Mouse (Mus musculus): ENCODE results near the gene Dhrs1. TPM values are rescaled to one million over a fixed set of nuclear protein-coding genes. Genes with fewer than 3 reads are reported as not detected.

The Dhrs1 gene
- 59.2 and 60.8 TPM in 2 replicates for polyA plus RNA-seq (2016; fragmentation: Nextera tagmentation; extraction: Ambion mirVana)

DNA sequence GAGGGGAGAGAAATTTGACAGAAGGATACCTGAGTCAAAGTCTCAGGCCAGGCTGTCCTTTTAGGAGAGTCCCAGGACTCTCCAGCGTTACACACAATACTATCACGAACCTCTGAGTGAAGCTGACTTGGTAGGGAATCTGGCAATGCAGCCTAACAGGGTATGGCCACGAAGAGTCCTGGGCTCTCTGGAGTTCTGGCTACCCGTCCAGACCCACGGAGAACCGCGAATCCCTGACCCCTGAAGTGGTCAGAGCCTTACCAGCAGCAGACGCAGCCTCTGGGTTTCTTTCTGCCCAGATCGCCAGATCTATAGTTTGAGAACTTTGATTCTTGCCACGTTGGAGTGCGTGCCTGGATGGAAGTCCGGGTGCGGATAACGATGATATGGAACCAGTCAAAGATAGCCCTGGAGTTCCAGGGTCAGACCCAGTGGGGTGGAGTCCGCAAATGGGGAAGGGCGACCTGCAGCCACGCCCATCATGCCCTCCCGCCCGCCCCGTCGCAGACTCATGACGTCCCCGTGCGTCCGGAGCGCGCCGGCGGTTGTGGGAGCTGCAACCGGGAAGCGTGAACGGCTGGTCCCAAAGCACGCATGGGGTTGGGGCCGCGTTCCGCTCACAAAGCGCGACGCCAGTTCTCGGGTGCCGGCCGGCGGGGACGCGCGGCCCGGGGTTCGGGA lies at the start of gene Dhrs1, which contains the start of gene Nop9:
TSS of gene Dhrs1 (minus strand) at position 511 of the 681 bp plus-strand sequence.
TSS of gene Nop9 (plus strand) at position 514 of the 681 bp plus-strand sequence.
- ATAC-seq (ENCODE audit: insufficient number of reproducible peaks, low FRiP score): peak; percentile 88
- H3K9ac ChIP-seq: peak within 1 kb of the TSS; percentile 88
- H3K36me3 ChIP-seq: peaks cover 35% of the 10 kb centered on the region
- WGBS: 1% methylated on average over 48 of the region's 48 CpGs
- peak within 1 kb of the TSS; percentile 84 for H3K4me3 ChIP-seq
- H3K4me1 ChIP-seq (replicated peaks): peaks cover 22% of the 10 kb centered on the region
- H3K9me3 ChIP-seq (replicated peaks): no peaks in the 10 kb centered on the region
- H3K4me2 ChIP-seq: peak within 1 kb of the TSS; percentile 99
- peak within 1 kb of the TSS; percentile 20; the same call in 1 of the 2 replicates for H3K27ac ChIP-seq (ENCODE audit: poor library complexity, severe bottlenecking)
- H3K27me3 ChIP-seq (replicated peaks): no peaks in the 10 kb centered on the region

DNA sequence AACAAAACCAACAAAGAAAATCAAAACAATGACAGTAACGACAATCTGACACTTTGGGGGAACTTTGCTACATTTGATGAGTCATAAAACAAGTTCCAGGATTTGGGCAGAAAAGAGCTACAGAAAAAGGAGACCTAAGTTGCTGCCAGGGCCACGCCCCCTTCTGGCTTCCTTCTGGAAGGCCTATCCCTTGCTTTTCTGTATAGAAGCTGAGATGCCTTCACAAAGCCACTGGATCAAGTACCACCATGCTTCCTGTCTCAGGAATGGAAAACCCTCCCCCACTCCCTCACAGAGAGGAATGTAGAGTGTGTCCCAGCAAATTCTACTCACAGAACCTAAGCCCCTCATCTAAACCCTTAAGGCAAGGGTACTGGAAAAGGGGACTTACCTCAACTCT lies 48.5 kb upstream of the Dhrs1 start:
- H3K4me1 ChIP-seq (replicated peaks): no peaks in the 10 kb centered on the region; the same call in 1 of the 2 replicates
- 0 out of 2 replicates have a peak, but pooled peaks cover 2% of the 10 kb centered on the region for H3K9me3 ChIP-seq (replicated peaks)
- H3K4me2 ChIP-seq: no peak overlapping the region
- peaks cover 11% of the 10 kb centered on the region for H3K27me3 ChIP-seq (replicated peaks)
- no peak overlapping the region for H3K4me3 ChIP-seq
- H3K9ac ChIP-seq: no peak overlapping the region
- 61% methylated on average over 2 of the region's 2 CpGs for WGBS
- H3K27ac ChIP-seq (ENCODE audit: poor library complexity, severe bottlenecking): no peak overlapping the region
- no peak for ATAC-seq (ENCODE audit: insufficient number of reproducible peaks, low FRiP score)
- no peaks in the 10 kb centered on the region for H3K36me3 ChIP-seq

DNA sequence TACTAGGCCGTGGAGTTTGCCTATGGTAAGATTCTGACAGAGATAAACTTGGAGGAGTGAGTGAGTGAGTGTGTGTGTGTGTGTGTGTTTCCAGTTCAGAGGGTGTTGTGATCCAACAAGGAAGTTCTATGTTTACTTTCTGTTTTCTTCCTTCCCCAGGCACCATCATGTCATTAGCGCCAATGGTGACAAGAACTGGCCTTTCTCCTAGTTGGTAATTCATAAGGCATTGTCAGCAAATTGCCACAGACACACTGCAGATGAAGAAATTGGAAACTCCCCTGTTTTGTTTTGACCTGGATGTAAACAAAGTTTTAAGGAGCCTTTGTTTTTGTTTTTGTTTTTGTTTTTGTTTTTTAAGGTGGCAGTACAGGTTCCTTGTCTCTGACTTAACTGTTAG lies 48.0 kb upstream of the Dhrs1 start:
- Histone ChIP-seq H3K9me3 (replicated peaks) (0 out of 2 replicates have a peak, but pooled peaks cover 2% of the 10 kb centered on the region), H3K9ac (no peak overlapping the region), H3K4me2 (no peak overlapping the region), H3K36me3 (no peaks in the 10 kb centered on the region), H3K4me1 (replicated peaks) (peaks cover 3% of the 10 kb centered on the region; the same call in 1 of the 2 replicates), H3K27me3 (replicated peaks) (peaks cover 14% of the 10 kb centered on the region), H3K4me3 (no peak overlapping the region), H3K27ac (ENCODE audit: poor library complexity, severe bottlenecking) (no peak overlapping the region)
- ATAC-seq (ENCODE audit: insufficient number of reproducible peaks, low FRiP score): no peak
- 58% methylated on average over 2 of the region's 2 CpGs for WGBS

DNA sequence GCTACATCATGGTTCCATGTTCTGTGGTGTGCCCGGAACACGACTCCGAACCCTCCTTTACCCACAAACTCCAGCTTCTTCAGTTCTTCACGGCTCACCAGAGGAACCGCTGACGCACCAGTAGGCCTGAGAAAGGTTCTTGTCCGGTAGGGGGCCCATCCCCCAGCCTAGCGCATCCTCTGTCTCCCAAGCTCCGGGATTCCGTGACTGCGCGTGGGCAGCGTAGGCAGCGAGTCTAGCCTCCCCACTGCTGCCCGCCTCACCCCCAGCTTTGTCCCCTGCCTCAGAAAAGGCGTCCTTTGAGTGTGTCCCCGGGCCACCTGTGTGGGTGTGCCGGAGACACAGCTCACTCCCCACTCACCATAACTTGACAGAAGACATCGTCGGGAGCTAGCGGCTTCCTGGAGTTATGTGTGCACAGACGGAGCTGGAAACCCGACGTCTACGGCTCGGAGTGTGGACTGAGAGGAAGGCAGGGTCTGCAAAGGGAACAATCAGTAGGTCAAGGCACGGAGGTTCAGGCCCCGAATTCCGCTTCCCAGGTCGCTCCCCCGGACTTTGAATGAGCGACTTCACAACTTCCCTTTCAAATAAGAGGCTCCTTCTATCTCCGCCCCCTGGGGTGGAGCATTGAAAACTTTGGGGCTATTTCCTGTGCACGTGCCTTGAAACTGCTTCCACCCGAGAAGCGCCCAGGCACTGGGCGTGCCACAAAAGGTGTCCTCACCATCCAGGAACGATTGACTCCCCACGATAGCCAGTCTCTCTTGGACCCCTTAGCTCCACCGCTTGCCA lies 43.0 kb upstream of the Dhrs1 start, which contains the start of gene Ripk3:
TSS of gene Ripk3 (minus strand) at position 610 of the 795 bp plus-strand sequence.
- no peak for ATAC-seq (ENCODE audit: insufficient number of reproducible peaks, low FRiP score)

DNA sequence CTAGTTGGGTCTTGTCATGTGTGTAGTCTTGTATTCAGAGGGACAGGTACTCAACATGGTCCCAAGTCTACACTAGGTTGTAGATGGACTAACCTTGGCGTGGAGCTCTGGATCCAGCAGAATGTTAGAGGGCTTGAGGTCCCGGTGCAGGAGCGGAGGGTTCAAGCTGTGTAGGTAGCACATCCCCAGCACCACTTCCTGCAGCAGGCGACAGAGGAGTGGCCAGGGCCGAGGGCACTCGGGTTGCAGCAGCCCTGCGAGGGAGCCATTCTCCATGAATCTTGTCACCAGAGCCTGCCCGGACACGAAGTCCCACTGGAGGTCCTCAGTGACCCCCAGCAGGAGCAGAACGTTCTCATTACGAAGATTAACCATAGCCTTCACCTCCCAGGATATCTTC lies 42.2 kb upstream of the Dhrs1 start:
- Histone ChIP-seq H3K9me3 (replicated peaks) (no peaks in the 10 kb centered on the region), H3K27ac (ENCODE audit: poor library complexity, severe bottlenecking) (no peak overlapping the region), H3K36me3 (no peaks in the 10 kb centered on the region), H3K4me1 (replicated peaks) (peaks cover 26% of the 10 kb centered on the region), H3K4me2 (peak overlapping the region; percentile 73), H3K27me3 (replicated peaks) (peaks cover 58% of the 10 kb centered on the region), H3K4me3 (peak overlapping the region; percentile 44), H3K9ac (no peak overlapping the region)
- ATAC-seq (ENCODE audit: insufficient number of reproducible peaks, low FRiP score): no peak
- WGBS: 22% methylated on average over 11 of the region's 11 CpGs

More for the DNA sequence above, 43.0 kb upstream of the Dhrs1 start, which contains the start of gene Ripk3:
- WGBS: 2% methylated on average over 40 of the region's 40 CpGs
- H3K9ac ChIP-seq: peak within 1 kb of the TSS; percentile 45
- H3K4me1 ChIP-seq (replicated peaks): peaks cover 24% of the 10 kb centered on the region
- H3K27me3 ChIP-seq (replicated peaks): peaks cover 57% of the 10 kb centered on the region
- H3K4me3 ChIP-seq: peak within 1 kb of the TSS; percentile 44
- H3K4me2 ChIP-seq: peak within 1 kb of the TSS; percentile 73
- no peaks in the 10 kb centered on the region for H3K9me3 ChIP-seq (replicated peaks)
- no peaks in the 10 kb centered on the region for H3K36me3 ChIP-seq
- H3K27ac ChIP-seq (ENCODE audit: poor library complexity, severe bottlenecking): no peak within 1 kb of the TSS

DNA sequence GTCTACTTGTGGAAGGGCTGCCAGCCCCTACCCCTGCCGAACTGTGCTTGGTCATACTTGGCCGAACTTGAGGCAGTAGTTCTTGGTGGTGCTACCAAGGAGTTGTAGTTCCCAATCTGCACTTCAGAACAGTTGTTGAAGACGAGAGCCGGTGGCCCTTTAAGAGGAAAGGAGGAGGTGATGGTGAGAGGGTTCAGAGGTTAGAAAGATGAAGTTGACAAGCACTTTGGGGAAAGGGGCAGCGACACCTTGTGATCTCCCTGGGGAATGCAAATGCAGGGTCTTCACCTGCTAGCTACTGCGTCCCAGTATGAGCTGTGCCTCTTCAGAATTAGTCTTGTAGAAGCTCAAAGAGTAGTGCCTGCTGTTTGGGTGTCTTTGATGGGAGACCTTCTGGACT lies 39.7 kb upstream of the Dhrs1 start:
- H3K4me1 ChIP-seq (replicated peaks): peaks cover 39% of the 10 kb centered on the region
- no peaks in the 10 kb centered on the region for H3K36me3 ChIP-seq
- H3K4me2 ChIP-seq: 0 out of 2 replicates have a peak overlapping the region, but pooled peaks have one; percentile 68
- no peaks in the 10 kb centered on the region for H3K9me3 ChIP-seq (replicated peaks)
- peaks cover 72% of the 10 kb centered on the region for H3K27me3 ChIP-seq (replicated peaks)
- WGBS: 23% methylated on average over 6 of the region's 6 CpGs
- no peak overlapping the region for H3K9ac ChIP-seq
- no peak overlapping the region for H3K27ac ChIP-seq (ENCODE audit: poor library complexity, severe bottlenecking)
- ATAC-seq (ENCODE audit: insufficient number of reproducible peaks, low FRiP score): no peak
- H3K4me3 ChIP-seq: no peak overlapping the region

DNA sequence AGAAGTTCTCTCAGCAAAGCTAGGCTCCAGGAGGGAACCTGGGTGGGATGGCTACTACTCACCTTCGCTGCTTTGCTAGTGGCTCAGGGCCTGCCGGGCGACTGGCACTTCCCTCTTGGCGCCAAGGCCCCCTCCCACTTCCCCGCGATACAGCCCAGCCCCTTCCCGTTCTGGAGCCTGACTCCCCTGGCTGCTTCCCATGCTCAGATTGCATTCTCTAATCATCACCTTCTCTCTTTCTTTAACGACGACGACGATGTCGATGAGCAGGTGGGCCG lies 38.4 kb upstream of the Dhrs1 start, which contains the start of gene Adcy4:
TSS of gene Adcy4 (minus strand) at position 138 of the 278 bp plus-strand sequence.
- no peaks in the 10 kb centered on the region for H3K9me3 ChIP-seq (replicated peaks)
- peak within 1 kb of the TSS; percentile 68 for H3K4me2 ChIP-seq
- peaks cover 6% of the 10 kb centered on the region for H3K36me3 ChIP-seq
- peak within 1 kb of the TSS; percentile 53 for H3K4me3 ChIP-seq
- 1% methylated on average over 13 of the region's 13 CpGs for WGBS
- peak within 1 kb of the TSS; percentile 69 for H3K9ac ChIP-seq
- H3K27me3 ChIP-seq (replicated peaks): peaks cover 62% of the 10 kb centered on the region
- peak; percentile 45 for ATAC-seq (ENCODE audit: insufficient number of reproducible peaks, low FRiP score)
- H3K4me1 ChIP-seq (replicated peaks): peaks cover 39% of the 10 kb centered on the region
- H3K27ac ChIP-seq (ENCODE audit: poor library complexity, severe bottlenecking): peak within 1 kb of the TSS; percentile 77

DNA sequence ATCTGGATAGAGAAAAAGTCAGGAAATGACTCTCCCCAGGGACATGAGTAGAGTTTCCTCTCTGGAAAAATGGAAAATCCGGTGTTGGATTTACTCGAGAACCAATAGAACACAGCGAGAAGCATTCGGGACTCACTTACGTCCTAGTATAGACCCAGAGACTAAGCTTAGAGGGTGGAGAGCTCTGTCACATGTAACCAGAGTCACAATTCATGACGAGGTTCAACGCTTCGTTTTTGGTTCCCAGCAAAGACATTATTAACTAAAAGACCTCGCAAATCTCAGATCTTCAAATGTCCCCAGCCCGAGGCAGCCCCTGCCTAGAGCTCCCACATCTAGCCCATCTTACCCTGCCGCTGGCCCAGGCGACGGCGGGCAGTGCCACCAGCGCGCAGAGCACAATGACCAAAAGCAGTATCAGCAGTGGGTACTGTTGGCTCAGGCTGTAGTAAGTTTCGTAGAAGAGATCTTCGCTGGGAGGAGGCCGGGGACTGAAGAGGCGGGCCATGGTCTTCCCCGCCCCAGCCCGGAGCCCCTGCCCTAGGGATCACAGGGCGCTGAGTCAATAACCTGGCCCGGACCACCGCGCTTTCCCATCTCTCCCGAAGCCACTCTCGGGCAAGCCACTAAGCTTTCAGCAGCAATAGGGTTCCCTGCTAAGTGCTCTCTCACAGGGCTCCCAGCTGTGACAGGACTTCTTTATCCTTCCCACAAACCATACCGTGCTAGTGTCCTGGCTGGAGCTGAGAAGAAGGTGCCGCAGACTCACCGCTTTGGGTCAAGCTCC lies 37.9 kb upstream of the Dhrs1 start:
- peak overlapping the region; percentile 77 for H3K27ac ChIP-seq (ENCODE audit: poor library complexity, severe bottlenecking)
- peak; percentile 54 for ATAC-seq (ENCODE audit: insufficient number of reproducible peaks, low FRiP score)
- peak overlapping the region; percentile 53 for H3K4me3 ChIP-seq
- H3K9me3 ChIP-seq (replicated peaks): no peaks in the 10 kb centered on the region
- WGBS: 2% methylated on average over 31 of the region's 31 CpGs
- H3K4me1 ChIP-seq (replicated peaks): peaks cover 35% of the 10 kb centered on the region
- H3K27me3 ChIP-seq (replicated peaks): peaks cover 59% of the 10 kb centered on the region
- H3K36me3 ChIP-seq: peaks cover 11% of the 10 kb centered on the region
- H3K4me2 ChIP-seq: peak overlapping the region; percentile 68
- peak overlapping the region; percentile 69 for H3K9ac ChIP-seq

DNA sequence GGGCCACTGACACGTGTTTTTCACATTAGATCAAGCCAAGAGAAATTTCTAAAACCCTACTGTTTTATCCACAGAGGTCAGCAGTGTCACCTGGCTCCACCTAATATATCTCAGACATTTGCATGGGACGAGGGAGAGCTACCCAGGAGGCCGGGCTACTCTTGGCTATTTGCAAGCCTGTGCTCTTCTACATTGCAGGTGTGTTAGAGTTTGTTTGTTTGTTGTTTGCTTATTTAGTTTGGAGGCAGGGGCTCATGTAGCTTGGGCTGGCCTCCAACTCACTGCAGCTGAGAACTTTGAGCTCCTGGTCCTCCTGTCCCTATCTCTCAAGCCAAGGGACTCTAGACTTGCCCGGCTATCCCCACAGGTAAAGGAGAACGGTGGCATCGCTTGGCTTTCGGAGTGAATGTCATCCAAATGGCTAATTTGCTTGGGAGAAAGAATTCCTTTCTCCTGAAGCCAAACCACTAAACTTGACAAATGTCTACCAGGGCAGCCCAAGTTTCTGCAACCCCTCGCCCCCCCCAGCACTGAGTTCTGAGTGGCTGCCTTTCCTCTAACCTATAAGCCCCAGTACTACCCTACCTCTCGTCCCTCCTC lies 37.0 kb upstream of the Dhrs1 start:
- Histone ChIP-seq H3K4me1 (replicated peaks) (peaks cover 31% of the 10 kb centered on the region), H3K4me3 (peak overlapping the region; percentile 53), H3K27ac (ENCODE audit: poor library complexity, severe bottlenecking) (peak overlapping the region; percentile 77), H3K9me3 (replicated peaks) (no peaks in the 10 kb centered on the region), H3K36me3 (peaks cover 11% of the 10 kb centered on the region), H3K4me2 (peak overlapping the region; percentile 68), H3K27me3 (replicated peaks) (peaks cover 54% of the 10 kb centered on the region), H3K9ac (peak overlapping the region; percentile 54; the same call in 1 of the 2 replicates)
- no peak for ATAC-seq (ENCODE audit: insufficient number of reproducible peaks, low FRiP score)
- 43% methylated on average over 9 of the region's 9 CpGs for WGBS

DNA sequence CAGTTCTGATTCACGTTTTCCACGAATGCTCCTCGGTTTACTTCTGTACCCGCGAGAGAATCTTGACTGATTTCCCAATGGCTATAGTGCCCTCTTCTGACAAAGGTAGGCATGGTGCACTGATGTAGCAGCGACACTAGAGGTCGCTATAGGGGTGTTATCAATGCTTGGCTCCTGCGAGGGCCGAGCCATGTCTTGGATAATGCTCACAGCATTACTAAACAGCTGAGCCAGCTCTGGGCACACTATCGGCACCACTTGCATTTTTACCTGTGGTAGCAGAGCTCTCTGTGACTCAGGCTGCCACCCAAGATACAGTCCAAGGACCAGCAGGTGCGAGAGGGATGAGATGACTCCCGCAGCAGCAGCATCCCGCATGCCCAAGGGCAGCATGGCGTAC lies 35.8 kb upstream of the Dhrs1 start:
- H3K9me3 ChIP-seq (replicated peaks): no peaks in the 10 kb centered on the region
- peaks cover 40% of the 10 kb centered on the region for H3K4me1 ChIP-seq (replicated peaks)
- H3K27ac ChIP-seq (ENCODE audit: poor library complexity, severe bottlenecking): no peak overlapping the region
- ATAC-seq (ENCODE audit: insufficient number of reproducible peaks, low FRiP score): peak; percentile 36; the same call in 1 of the 2 replicates
- peak overlapping the region; percentile 18 for H3K4me3 ChIP-seq
- 14% methylated on average over 14 of the region's 14 CpGs for WGBS
- peak overlapping the region; percentile 68 for H3K4me2 ChIP-seq
- H3K27me3 ChIP-seq (replicated peaks): peaks cover 43% of the 10 kb centered on the region
- peaks cover 11% of the 10 kb centered on the region for H3K36me3 ChIP-seq
- H3K9ac ChIP-seq: peak overlapping the region; percentile 37; the same call in 1 of the 2 replicates

All from heart, embryonic 12.5 days (tissue).